Mouse (Mus musculus) cerebellum, postnatal 36 days (tissue): ENCODE measurements at regions not wholly inside any gene's neighbourhood (a gene's known extent, or its start where the extent isn't known, plus 50 kb on each side); places are given as distances from the start of the nearest gene placed in this dataset.

Experiments
- DNase-seq, 2 experiments: peaks; one replicate each; pipeline ENCODE4 v3.0.0; 2021 to 2022; ENCODE audit warnings: mixed read lengths in 2 of 2

GRCm38 (mm10) chr12:71573456-71573855 is 257.4 kb upstream of the Daam1 start:
- no peak for DNase-seq

GRCm38 (mm10) chr12:71574685-71575084 is 256.2 kb upstream of the Daam1 start:
- DNase-seq: no peak

- peak; percentile 9 to 19 for DNase-seq
These were observed 253.5 kb upstream of the Daam1 start for GRCm38 (mm10) chr12:71577349-71577748.

- DNase-seq: no peak
These were observed 252.9 kb upstream of the Daam1 start for GRCm38 (mm10) chr12:71578006-71578405.

- no peak for DNase-seq
These were observed 252.0 kb upstream of the Daam1 start for GRCm38 (mm10) chr12:71578912-71579311.

- DNase-seq: no peak
These were observed 250.2 kb upstream of the Daam1 start for GRCm38 (mm10) chr12:71580532-71581290.

- DNase-seq: no peak
These were observed 246.3 kb upstream of the Daam1 start for GRCm38 (mm10) chr12:71584618-71585017.

- DNase-seq: no peak
These were observed 232.2 kb upstream of the Daam1 start for GRCm38 (mm10) chr12:71598641-71599040.

GRCm38 (mm10) chr12:71601091-71601690 is 229.7 kb upstream of the Daam1 start:
- DNase-seq: no peak

- no peak for DNase-seq
These were observed 227.7 kb upstream of the Daam1 start for GRCm38 (mm10) chr12:71603136-71603535.

GRCm38 (mm10) chr12:71606366-71606765 is 224.5 kb upstream of the Daam1 start:
- no peak for DNase-seq

- DNase-seq: no peak
These were observed 222.9 kb upstream of the Daam1 start for GRCm38 (mm10) chr12:71607966-71608365.

GRCm38 (mm10) chr12:71613326-71613725 is 217.6 kb upstream of the Daam1 start:
- no peak for DNase-seq

GRCm38 (mm10) chr12:71614945-71615344 is 215.9 kb upstream of the Daam1 start:
- no peak for DNase-seq

- DNase-seq: no peak
These were observed 215.5 kb upstream of the Daam1 start for GRCm38 (mm10) chr12:71615383-71615782.

- no peak for DNase-seq
These were observed 214.8 kb upstream of the Daam1 start for GRCm38 (mm10) chr12:71616121-71616520.

GRCm38 (mm10) chr12:71618466-71618865 is 212.4 kb upstream of the Daam1 start:
- no peak for DNase-seq

- DNase-seq: no peak
These were observed 211.9 kb upstream of the Daam1 start for GRCm38 (mm10) chr12:71618956-71619355.

- DNase-seq: no peak
These were observed 211.3 kb upstream of the Daam1 start for GRCm38 (mm10) chr12:71619561-71619960.

- no peak for DNase-seq
These were observed 209.3 kb upstream of the Daam1 start for GRCm38 (mm10) chr12:71621542-71621941.

GRCm38 (mm10) chr12:71622761-71623160 is 208.1 kb upstream of the Daam1 start:
- no peak for DNase-seq

GRCm38 (mm10) chr12:71623271-71623670 is 207.6 kb upstream of the Daam1 start:
- no peak for DNase-seq

- DNase-seq: peak in 1 of 2 experiments; percentile 27
These were observed 206.8 kb upstream of the Daam1 start for GRCm38 (mm10) chr12:71624076-71624475.

GRCm38 (mm10) chr12:71624676-71625075 is 206.2 kb upstream of the Daam1 start:
- no peak for DNase-seq

GRCm38 (mm10) chr12:71625115-71625514 is 205.8 kb upstream of the Daam1 start:
- no peak for DNase-seq
